Mouse (Mus musculus) midbrain, embryonic 11.5 days (tissue): ENCODE results near the gene Slc25a48. TPM values are rescaled to one million over a fixed set of nuclear protein-coding genes. Genes with fewer than 3 reads are reported as not detected.

Experiments used
- ATAC-seq: fragments of 200-750 bp; cut with Nextera tagmentation; 2 replicates; pipeline ENCODE4 v1.8.0; 2017; ENCODE audit warnings: moderate TSS enrichment, moderate library complexity; ENCODE audit not compliant: low FRiP score
- DNase-seq: peaks from one replicate; pipeline ENCODE4 v3.0.0; 2015; ENCODE audit warnings: low spot score; ENCODE audit errors: missing footprints
- H3K27ac ChIP-seq: fragments of 300-500 bp; sonication (generic); 2 replicates; pipeline ENCODE4 v1.5.1; 2014; ENCODE audit warnings: low read depth, low read length
- H3K27me3 ChIP-seq: fragments of 300-500 bp; sonication (generic); 2 replicates; pipeline ENCODE4 v1.6.1; 2014; ENCODE audit warnings: mild to moderate bottlenecking, low read length, moderate library complexity, mixed read lengths; ENCODE audit not compliant: control insufficient read depth, insufficient read depth
- H3K36me3 ChIP-seq: fragments of 300-500 bp; sonication (generic); 2 replicates; pipeline ENCODE4 v1.6.1; 2014; ENCODE audit warnings: mild to moderate bottlenecking, low read length, moderate library complexity, mixed read lengths; ENCODE audit not compliant: control insufficient read depth, insufficient read depth
- H3K4me1 ChIP-seq: fragments of 300-500 bp; sonication (generic); 2 replicates; pipeline ENCODE4 v1.6.1; 2014; ENCODE audit warnings: low read length; ENCODE audit not compliant: control insufficient read depth, insufficient read depth
- H3K4me2 ChIP-seq: fragments of 300-500 bp; sonication (generic); 2 replicates; pipeline ENCODE4 v1.6.1; 2014; ENCODE audit warnings: mild to moderate bottlenecking, moderate library complexity
- H3K4me3 ChIP-seq: fragments of 300-500 bp; sonication (generic); 2 replicates; pipeline ENCODE4 v1.5.1; 2014; ENCODE audit warnings: low read depth, low read length
- H3K9ac ChIP-seq: fragments of 300-500 bp; sonication (generic); 2 replicates; pipeline ENCODE4 v1.6.1; 2014; ENCODE audit warnings: low read length
- H3K9me3 ChIP-seq: fragments of 300-500 bp; sonication (generic); 2 replicates; pipeline ENCODE4 v1.6.1; 2016; ENCODE audit warnings: low read length; ENCODE audit not compliant: control insufficient read depth
- WGBS: fragments of 180-500 bp; shearing (Covaris S2); extraction: QIAGEN DNeasy Blood & Tissue Kit; methylation state at CpG from one replicate; pipeline ENCODE4 v1.1.7; 2014; 5-methylcytosine and 5-hydroxymethylcytosine counted together
- polyA plus RNA-seq: library from polyadenylated mRNA; unstranded; fragments of >200 nt; fragmentation: Nextera tagmentation; extraction: Ambion mirVana; gene quantifications from 2 replicates; pipeline ENCODE4 v1.2.1, GENCODE M21; 2014

The Slc25a48 gene
- polyA plus RNA-seq, 1 experiment from 2014 or later: not detected

DNA sequence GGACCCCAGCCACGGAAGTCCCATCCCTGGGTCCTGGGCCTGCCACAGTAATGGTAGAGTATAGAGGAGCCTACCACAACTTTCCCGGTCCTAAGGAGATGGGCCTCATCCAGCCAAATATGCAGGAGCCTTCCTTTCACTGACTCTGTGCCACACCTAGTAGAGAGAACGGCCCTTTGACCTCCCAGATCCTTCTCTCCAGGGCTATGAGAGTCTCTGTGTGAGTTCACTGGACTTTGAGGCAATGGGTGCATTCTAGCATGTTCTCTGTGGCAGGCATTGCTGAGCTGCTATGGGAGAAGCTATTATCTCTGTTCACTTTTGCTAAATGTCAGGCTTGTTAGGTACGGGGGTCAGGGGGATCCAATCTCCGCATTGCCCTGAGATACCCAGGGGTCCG is 25.6 kb downstream of the Slc25a48 start:
- 86% methylated on average over 6 of the region's 6 CpGs for WGBS
- Histone ChIP-seq H3K27me3 (no peaks in the 10 kb centered on the region), H3K27ac (no peak overlapping the region), H3K36me3 (no peaks in the 10 kb centered on the region), H3K9me3 (no peaks in the 10 kb centered on the region), H3K4me3 (no peak overlapping the region), H3K9ac (no peak overlapping the region), H3K4me1 (no peaks in the 10 kb centered on the region), H3K4me2 (no peak overlapping the region)
- no peak for ATAC-seq
- peak; percentile 39 for DNase-seq

DNA sequence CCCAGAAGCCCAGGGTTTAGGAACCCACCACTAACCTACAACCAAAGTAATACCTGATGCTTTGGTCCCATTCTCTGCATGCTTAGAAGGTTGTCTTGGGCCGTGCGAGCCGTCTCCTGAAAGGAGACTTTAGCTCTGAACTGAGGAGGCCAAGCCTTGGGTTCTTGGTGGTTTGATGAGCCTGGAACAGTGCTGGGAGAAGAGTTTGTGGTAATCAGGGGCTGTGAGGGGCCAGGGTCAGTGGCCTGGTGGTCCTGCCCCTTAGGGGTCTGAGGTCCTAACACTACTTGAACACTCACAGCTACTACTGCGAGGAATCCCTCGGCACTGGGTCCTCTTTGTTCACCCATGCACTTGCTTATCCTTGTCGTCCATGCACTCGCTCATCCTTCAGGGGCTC is 29.6 kb downstream of the Slc25a48 start:
- H3K27ac ChIP-seq: no peak overlapping the region
- no peaks in the 10 kb centered on the region for H3K9me3 ChIP-seq
- 93% methylated on average over 7 of the region's 7 CpGs for WGBS
- DNase-seq: no peak
- H3K27me3 ChIP-seq: no peaks in the 10 kb centered on the region
- H3K4me2 ChIP-seq: no peak overlapping the region
- H3K4me3 ChIP-seq: no peak overlapping the region
- ATAC-seq: no peak
- no peaks in the 10 kb centered on the region for H3K4me1 ChIP-seq
- no peaks in the 10 kb centered on the region for H3K36me3 ChIP-seq
- no peak overlapping the region for H3K9ac ChIP-seq

DNA sequence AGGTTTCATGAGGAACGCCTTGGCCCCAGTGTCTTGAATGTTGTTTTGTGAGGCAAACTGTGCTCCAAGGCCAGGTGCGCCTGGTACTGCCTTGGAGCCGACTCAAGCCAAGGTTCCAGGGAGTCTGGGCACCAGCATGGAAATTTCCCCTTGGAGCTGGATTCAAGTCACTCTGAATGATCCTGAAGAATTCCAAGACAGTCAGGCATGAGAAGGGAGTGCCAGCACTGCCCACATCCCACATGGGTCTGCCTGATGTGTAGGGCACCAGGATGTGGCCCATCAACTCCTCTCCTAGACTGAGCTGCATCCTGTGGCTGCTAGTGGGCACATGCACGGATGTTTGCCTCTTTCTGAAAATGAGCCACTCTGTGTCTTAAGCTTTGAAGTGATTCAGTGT is 30.4 kb downstream of the Slc25a48 start:
- Histone ChIP-seq H3K27ac (no peak overlapping the region), H3K36me3 (no peaks in the 10 kb centered on the region), H3K4me2 (no peak overlapping the region), H3K4me1 (no peaks in the 10 kb centered on the region), H3K27me3 (no peaks in the 10 kb centered on the region), H3K4me3 (no peak overlapping the region), H3K9me3 (no peaks in the 10 kb centered on the region), H3K9ac (no peak overlapping the region)
- ATAC-seq (no peak), DNase-seq (no peak)
- 90% methylated on average over 4 of the region's 4 CpGs for WGBS

GRCm38 (mm10) chr13:56471211-56471610 is 33.1 kb downstream of the Slc25a48 start:
- DNase-seq (no peak), ATAC-seq (no peak)
- Histone ChIP-seq H3K9ac (no peak overlapping the region), H3K27me3 (no peaks in the 10 kb centered on the region), H3K4me2 (no peak overlapping the region), H3K27ac (no peak overlapping the region), H3K36me3 (no peaks in the 10 kb centered on the region), H3K4me1 (no peaks in the 10 kb centered on the region), H3K9me3 (no peaks in the 10 kb centered on the region), H3K4me3 (no peak overlapping the region)
- 90% methylated on average over 6 of the region's 6 CpGs for WGBS

DNA sequence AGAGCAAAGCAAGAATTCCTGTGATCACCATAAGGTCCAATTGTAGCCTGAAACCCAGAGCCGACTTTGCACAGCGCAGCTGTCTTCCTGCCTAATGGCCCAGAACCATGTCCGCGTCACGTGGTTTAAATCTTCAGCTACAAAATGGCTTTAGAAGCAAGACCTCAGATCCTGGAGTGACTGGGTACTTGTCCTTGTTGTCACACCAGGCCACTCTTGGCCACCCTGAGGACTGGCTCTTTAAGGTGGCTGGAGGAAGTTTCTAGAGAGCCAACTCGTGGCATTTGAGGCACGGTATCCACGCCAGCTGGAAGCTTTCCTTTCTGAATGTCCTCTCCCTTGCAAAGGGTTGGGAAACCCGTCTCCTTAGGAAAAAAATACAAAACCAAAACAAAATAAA is 33.8 kb downstream of the Slc25a48 start:
- no peaks in the 10 kb centered on the region for H3K9me3 ChIP-seq
- H3K9ac ChIP-seq: no peak overlapping the region
- H3K36me3 ChIP-seq: no peaks in the 10 kb centered on the region
- H3K4me3 ChIP-seq: no peak overlapping the region
- no peak overlapping the region for H3K27ac ChIP-seq
- H3K27me3 ChIP-seq: no peaks in the 10 kb centered on the region
- H3K4me1 ChIP-seq: no peaks in the 10 kb centered on the region
- ATAC-seq: no peak
- 73% methylated on average over 9 of the region's 9 CpGs for WGBS
- DNase-seq: no peak
- H3K4me2 ChIP-seq: no peak overlapping the region

DNA sequence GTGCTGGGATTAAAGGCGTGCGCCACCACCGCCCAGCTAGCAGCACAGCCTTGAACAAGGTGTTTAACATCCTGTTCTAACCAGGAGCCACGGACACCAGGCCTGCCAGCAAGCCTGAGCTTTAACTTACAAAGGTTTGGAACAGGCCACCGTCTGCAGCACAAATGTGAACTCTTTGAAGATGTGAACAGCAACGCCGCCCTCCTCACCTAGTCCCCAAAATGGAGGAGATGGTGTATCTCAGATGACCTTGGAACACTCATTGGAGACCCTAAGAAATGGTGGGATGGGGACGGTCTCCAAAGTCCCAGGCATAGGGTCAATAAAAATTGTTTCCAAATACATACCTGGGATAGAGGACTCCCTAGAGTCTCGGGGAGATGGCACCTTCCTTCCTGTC is 34.5 kb downstream of the Slc25a48 start:
- 89% methylated on average over 9 of the region's 9 CpGs for WGBS
- no peak overlapping the region for H3K4me3 ChIP-seq
- no peaks in the 10 kb centered on the region for H3K36me3 ChIP-seq
- no peaks in the 10 kb centered on the region for H3K27me3 ChIP-seq
- DNase-seq (peak; percentile 74), ATAC-seq (no peak)
- H3K4me2 ChIP-seq: no peak overlapping the region
- H3K27ac ChIP-seq: no peak overlapping the region
- H3K9ac ChIP-seq: no peak overlapping the region
- H3K9me3 ChIP-seq: no peaks in the 10 kb centered on the region
- H3K4me1 ChIP-seq: no peaks in the 10 kb centered on the region

DNA sequence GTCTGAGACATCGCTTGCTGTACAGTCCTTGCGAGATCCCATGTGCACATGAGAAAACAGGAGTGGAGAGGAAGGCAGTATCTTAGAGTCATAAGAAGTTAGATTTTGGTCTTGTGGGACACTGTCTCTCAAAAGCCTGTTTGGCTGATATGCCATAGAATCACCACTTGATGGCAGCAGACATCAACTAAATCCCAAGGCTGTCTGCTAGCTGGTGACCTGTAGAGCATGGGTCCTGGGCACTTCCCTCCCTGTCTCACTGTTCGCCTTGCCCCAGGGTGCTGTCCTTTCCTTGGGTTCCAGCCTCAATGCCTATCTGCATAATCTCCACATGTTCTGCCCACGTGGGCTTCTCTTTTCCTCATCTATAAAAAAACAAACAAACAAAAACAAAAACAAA is 37.2 kb downstream of the Slc25a48 start:
- WGBS: 32% methylated on average over 4 of the region's 4 CpGs
- Histone ChIP-seq H3K27ac (no peak overlapping the region), H3K4me1 (no peaks in the 10 kb centered on the region), H3K9me3 (no peaks in the 10 kb centered on the region), H3K36me3 (no peaks in the 10 kb centered on the region), H3K27me3 (no peaks in the 10 kb centered on the region), H3K4me2 (no peak overlapping the region), H3K4me3 (no peak overlapping the region), H3K9ac (no peak overlapping the region)
- ATAC-seq (peak; percentile 69; the same call in 1 of the 2 replicates), DNase-seq (peak; percentile 89)

- 74% methylated on average over 5 of the region's 5 CpGs for WGBS
- H3K4me2 ChIP-seq: no peak overlapping the region
- no peaks in the 10 kb centered on the region for H3K9me3 ChIP-seq
- H3K9ac ChIP-seq: no peak overlapping the region
- no peaks in the 10 kb centered on the region for H3K27me3 ChIP-seq
- no peak for DNase-seq
- H3K27ac ChIP-seq: no peak overlapping the region
- H3K4me3 ChIP-seq: no peak overlapping the region
- H3K4me1 ChIP-seq: no peaks in the 10 kb centered on the region
- no peak for ATAC-seq
- no peaks in the 10 kb centered on the region for H3K36me3 ChIP-seq
These were observed 38.6 kb downstream of the Slc25a48 start for GRCm38 (mm10) chr13:56476790-56477189.

GRCm38 (mm10) chr13:56477271-56477670 is 39.1 kb downstream of the Slc25a48 start:
- 63% methylated on average over 6 of the region's 6 CpGs for WGBS
- Histone ChIP-seq H3K9ac (no peak overlapping the region), H3K9me3 (no peaks in the 10 kb centered on the region), H3K27me3 (no peaks in the 10 kb centered on the region), H3K27ac (no peak overlapping the region), H3K4me3 (no peak overlapping the region), H3K4me2 (no peak overlapping the region), H3K36me3 (no peaks in the 10 kb centered on the region), H3K4me1 (no peaks in the 10 kb centered on the region)
- ATAC-seq (no peak), DNase-seq (no peak)

DNA sequence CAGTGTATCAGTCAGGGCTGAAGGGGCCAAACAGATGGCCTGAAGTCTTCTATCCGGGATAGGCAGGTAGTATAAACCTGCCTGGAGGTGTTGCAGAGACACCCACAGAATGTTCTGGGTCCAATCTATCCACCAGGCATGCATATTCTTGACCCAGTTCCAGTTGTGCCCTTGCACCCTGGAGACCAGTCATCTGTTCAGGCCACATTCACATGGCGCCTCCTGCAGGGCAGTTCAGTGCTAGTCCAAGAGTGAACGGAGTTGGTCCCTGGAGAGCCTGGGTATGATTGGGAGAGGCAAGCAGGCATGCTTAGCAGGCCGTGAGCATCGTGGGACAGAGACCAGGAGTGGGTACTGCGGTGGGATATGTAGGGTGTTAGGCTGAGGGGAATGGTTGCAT is 39.9 kb downstream of the Slc25a48 start:
- H3K4me1 ChIP-seq: no peaks in the 10 kb centered on the region
- 74% methylated on average over 6 of the region's 6 CpGs for WGBS
- H3K27me3 ChIP-seq: no peaks in the 10 kb centered on the region
- H3K4me2 ChIP-seq: no peak overlapping the region
- no peaks in the 10 kb centered on the region for H3K36me3 ChIP-seq
- no peak overlapping the region for H3K4me3 ChIP-seq
- no peak overlapping the region for H3K9ac ChIP-seq
- H3K27ac ChIP-seq: no peak overlapping the region
- ATAC-seq: no peak
- H3K9me3 ChIP-seq: no peaks in the 10 kb centered on the region
- DNase-seq: no peak
